10 mouse cellular contexts compared by ENCODE assay signal in genomic region chr19:51201391-51201790, GRCm38 (mm10).
DNase-seq lines count a peak whose midpoint lies in the region; ATAC-seq lines count a peak whose summit lies in the region.
"Had no signal": no experiment of that assay in that cellular context is flagged by ENCODE, and none has a peak within 500 bp of the region (broad histone marks: within the 10 kb centered on the region; RNA-seq: fewer than 3 reads in every experiment).

No protein-coding gene starts in this region.

- no peak overlapping the region for H3K4me2 ChIP-seq in neural tube, embryonic 15.5 days
- H3K4me2 ChIP-seq: embryonic facial prominence, embryonic 13.5 days; limb, embryonic 12.5 days had no signal

- H3K27me3 ChIP-seq in neural tube, embryonic 15.5 days (replicated peaks), result no peaks in the 10 kb centered on the region
- H3K27me3 ChIP-seq: embryonic facial prominence, embryonic 13.5 days; limb, embryonic 12.5 days had no signal

- H3K9ac ChIP-seq in neural tube, embryonic 15.5 days (replicated peaks), result no peak overlapping the region
- H3K9ac ChIP-seq: embryonic facial prominence, embryonic 13.5 days; limb, embryonic 12.5 days had no signal

- ATAC-seq in frontal cortex, adult (ENCODE audit: low TSS enrichment), result peak; percentile 85
- no peak for ATAC-seq in neural tube, embryonic 15.5 days (ENCODE audit: low FRiP score)

- no peaks in the 10 kb centered on the region for H3K36me3 ChIP-seq in neural tube, embryonic 15.5 days
- H3K36me3 ChIP-seq: embryonic facial prominence, embryonic 13.5 days; limb, embryonic 12.5 days had no signal

- DNase-seq in frontal cortex, postnatal 14 days (ENCODE audit: low spot score in 2 of 2), result no peak
- DNase-seq in neural tube, embryonic 10.5 days (ENCODE audit: extremely low spot score, low spot score), result peak; percentile 15
- peak; percentile 5 for DNase-seq in fibroblast of lung, adult 2 months (ENCODE audit: low read depth)
- DNase-seq in layer of hippocampus, postnatal 36 days, result peak; percentile 6 to 7
- no peak for DNase-seq in thymus, postnatal 0 days (ENCODE audit: low spot score)
- DNase-seq in thymus, adult 18-20 months, result no peak

- H3K27ac ChIP-seq in neural tube, embryonic 15.5 days (replicated peaks), result no peak overlapping the region
- H3K27ac ChIP-seq: embryonic facial prominence, embryonic 13.5 days; limb, embryonic 12.5 days had no signal

- H3K4me1 ChIP-seq in neural tube, embryonic 15.5 days, result no peaks in the 10 kb centered on the region
- H3K4me1 ChIP-seq: embryonic facial prominence, embryonic 13.5 days; limb, embryonic 12.5 days had no signal

- H3K9me3 ChIP-seq in neural tube, embryonic 15.5 days (replicated peaks), result no peaks in the 10 kb centered on the region
- H3K9me3 ChIP-seq: embryonic facial prominence, embryonic 13.5 days; limb, embryonic 12.5 days had no signal

- H3K4me3 ChIP-seq in neural tube, embryonic 15.5 days (replicated peaks), result no peak overlapping the region
- H3K4me3 ChIP-seq: embryonic facial prominence, embryonic 13.5 days; limb, embryonic 12.5 days had no signal

Comparison
In these comparisons a context has a peak if more than half of its experiments do, and no peak if none do; other contexts are left out.
1. DNase-seq: peak in neural tube, embryonic 10.5 days (single experiment), fibroblast of lung, adult 2 months (single experiment) and layer of hippocampus, postnatal 36 days (2 of 2); none in frontal cortex, postnatal 14 days (0 of 2), thymus, postnatal 0 days (single experiment) and thymus, adult 18-20 months (0 of 2).